Mouse (Mus musculus) MEL (cell line): Measurements from ENCODE around the gene Akr1cl. TPM values are rescaled to one million over a fixed set of nuclear protein-coding genes. Genes with fewer than 3 reads are reported as not detected.

Source experiments
- DNase-seq: peaks from one replicate; pipeline ENCODE4 v3.0.0; 2011; ENCODE audit warnings: low read depth, low spot score
- H3K27ac ChIP-seq: 2 replicates; pipeline ENCODE4 v1.5.1; 2012; ENCODE audit warnings: low read depth, mild to moderate bottlenecking, control low read depth, low read length, moderate library complexity; ENCODE audit not compliant: control insufficient read depth
- H3K27me3 ChIP-seq, 2 experiments: fragments of 150-350 bp in 1 of 2; sonication (generic) in 1 of 2; 2 replicates each; pipeline ENCODE4 v1.6.1; 2012; ENCODE audit warnings: low read length in 2 of 2, mild to moderate bottlenecking in 2 of 2, improper control_type of control experiment in 1 of 2, moderate library complexity in 1 of 2; ENCODE audit not compliant: insufficient read depth in 2 of 2, control insufficient read depth in 1 of 2
- H3K36me3 ChIP-seq, 2 experiments: 2 replicates each; pipeline ENCODE4 v1.6.1; 2012 to 2014; ENCODE audit warnings: low read length in 2 of 2, improper control_type of control experiment in 1 of 2, inconsistent platforms in 1 of 2, mild to moderate bottlenecking in 1 of 2; ENCODE audit not compliant: insufficient read depth in 2 of 2, control insufficient read depth in 1 of 2
- H3K4me1 ChIP-seq, 2 experiments: fragments of 150-350 bp in 1 of 2; sonication (generic) in 1 of 2; 2 replicates each; pipeline ENCODE4 v1.6.1; 2012; ENCODE audit warnings: low read length in 2 of 2, improper control_type of control experiment in 1 of 2, mild to moderate bottlenecking in 1 of 2; ENCODE audit not compliant: insufficient read depth in 2 of 2, control insufficient read depth in 1 of 2
- H3K4me3 ChIP-seq, 2 experiments: fragments of 150-350 bp in 1 of 2; sonication (generic) in 1 of 2; 2 replicates each; pipeline ENCODE4 v1.5.1; 2012; ENCODE audit warnings: low read depth in 2 of 2, low read length in 2 of 2, mild to moderate bottlenecking in 2 of 2, moderate library complexity in 2 of 2, control low read depth in 1 of 2, improper control_type of control experiment in 1 of 2; ENCODE audit not compliant: control insufficient read depth in 1 of 2, insufficient read depth in 1 of 2
- H3K79me2 ChIP-seq: 2 replicates; pipeline ENCODE4 v1.6.1; 2012; ENCODE audit warnings: mild to moderate bottlenecking, low read length, moderate library complexity; ENCODE audit not compliant: control insufficient read depth, poor library complexity, insufficient read depth
- H3K9ac ChIP-seq: 2 replicates; pipeline ENCODE4 v1.6.1; 2012; ENCODE audit warnings: low read depth, mild to moderate bottlenecking, control low read depth, low read length, moderate library complexity; ENCODE audit not compliant: control insufficient read depth, poor library complexity, severe bottlenecking
- H3K9me3 ChIP-seq: fragments of 150-350 bp; sonication (generic); replicated peaks from 2 replicates; pipeline ENCODE4 v1.6.1; 2012; ENCODE audit warnings: mild to moderate bottlenecking, low read length, improper control_type of control experiment, moderate library complexity; ENCODE audit not compliant: insufficient read depth
- BHLHE40 ChIP-seq: IDR thresholded peaks from 2 replicates; pipeline ENCODE4 v1.6.1; 2012; ENCODE audit warnings: low read depth, mild to moderate bottlenecking, inconsistent platforms, low read length, improper control_type of control experiment, borderline replicate concordance
- CHD1 ChIP-seq: IDR thresholded peaks from 2 replicates; pipeline ENCODE4 v1.6.1; 2012; ENCODE audit warnings: low read depth, mild to moderate bottlenecking, inconsistent platforms, low read length, improper control_type of control experiment
- ELF1 ChIP-seq: IDR thresholded peaks from 2 replicates; pipeline ENCODE4 v1.6.1; 2014; ENCODE audit warnings: low read depth, mild to moderate bottlenecking, inconsistent platforms, low read length, improper control_type of control experiment, moderate library complexity
- EP300 ChIP-seq, 2 experiments: IDR thresholded peaks; 2 replicates each; pipeline ENCODE4 v1.6.1; 2011; ENCODE audit warnings: improper control_type of control experiment in 2 of 2, low read length in 2 of 2, low read depth in 1 of 2, mild to moderate bottlenecking in 1 of 2
- ETS1 ChIP-seq: IDR thresholded peaks from 2 replicates; pipeline ENCODE4 v1.6.1; 2012; ENCODE audit warnings: low read depth, mild to moderate bottlenecking, inconsistent platforms, low read length, improper control_type of control experiment, moderate library complexity
- JUND ChIP-seq: IDR thresholded peaks from 2 replicates; pipeline ENCODE4 v1.6.1; 2011; ENCODE audit warnings: low read depth, mild to moderate bottlenecking, improper control_type of control experiment, low read length
- KAT2A ChIP-seq: conservative IDR thresholded peaks from 2 replicates; pipeline ENCODE4 v1.6.1; 2012; ENCODE audit warnings: low read depth, low read length, improper control_type of control experiment, inconsistent platforms
- MAFK ChIP-seq: IDR thresholded peaks from 2 replicates; pipeline ENCODE4 v1.6.1; 2011; ENCODE audit warnings: low read depth, mild to moderate bottlenecking, low read length, improper control_type of control experiment, borderline replicate concordance
- MAX ChIP-seq: IDR thresholded peaks from 2 replicates; pipeline ENCODE4 v1.6.1; 2011; ENCODE audit warnings: low read length, improper control_type of control experiment
- MAZ ChIP-seq: IDR thresholded peaks from 2 replicates; pipeline ENCODE4 v1.6.1; 2012; ENCODE audit warnings: low read depth, mild to moderate bottlenecking, inconsistent platforms, low read length, improper control_type of control experiment
- MXI1 ChIP-seq: IDR thresholded peaks from 2 replicates; pipeline ENCODE4 v1.6.1; 2011; ENCODE audit warnings: mild to moderate bottlenecking, low read depth, low read length, improper control_type of control experiment
- MYB ChIP-seq: IDR thresholded peaks from 2 replicates; pipeline ENCODE4 v1.6.1; 2011; ENCODE audit warnings: mild to moderate bottlenecking, low read depth, low read length, improper control_type of control experiment
- MYC ChIP-seq: IDR thresholded peaks from 2 replicates; pipeline ENCODE4 v1.6.1; 2011; ENCODE audit warnings: low read depth, mild to moderate bottlenecking, low read length, improper control_type of control experiment, moderate library complexity
- NELFE ChIP-seq: IDR thresholded peaks from 2 replicates; pipeline ENCODE4 v1.6.1; 2011; ENCODE audit warnings: low read depth, low read length, improper control_type of control experiment
- NRF1 ChIP-seq: IDR thresholded peaks from 2 replicates; pipeline ENCODE4 v1.6.1; 2014; ENCODE audit warnings: low read depth, mild to moderate bottlenecking, inconsistent platforms, low read length, improper control_type of control experiment, moderate library complexity; ENCODE audit not compliant: poor library complexity, insufficient read depth, severe bottlenecking
- POLR2A ChIP-seq, 2 experiments: IDR thresholded peaks; 2 replicates each; pipeline ENCODE4 v1.6.1; 2011 to 2012; ENCODE audit warnings: low read length in 2 of 2, mild to moderate bottlenecking in 2 of 2, control low read depth in 1 of 2, improper control_type of control experiment in 1 of 2, low read depth in 1 of 2, moderate library complexity in 1 of 2; ENCODE audit not compliant: control insufficient read depth in 1 of 2, insufficient read depth in 1 of 2, poor library complexity in 1 of 2
- POLR2AphosphoS2 ChIP-seq: IDR thresholded peaks from 2 replicates; pipeline ENCODE4 v1.6.1; 2011; ENCODE audit warnings: low read length, improper control_type of control experiment
- POLR2AphosphoS5 ChIP-seq: IDR thresholded peaks from 2 replicates; pipeline ENCODE4 v1.6.1; 2012; ENCODE audit warnings: low read depth, borderline replicate concordance, mild to moderate bottlenecking, inconsistent platforms, low read length, moderate library complexity, mixed read lengths
- RAD21 ChIP-seq: IDR thresholded peaks from 2 replicates; pipeline ENCODE4 v1.6.1; 2011; ENCODE audit warnings: mild to moderate bottlenecking, low read depth, low read length, improper control_type of control experiment
- RCOR1 ChIP-seq: IDR thresholded peaks from 2 replicates; pipeline ENCODE4 v1.6.1; 2012; ENCODE audit warnings: low read depth, mild to moderate bottlenecking, inconsistent platforms, low read length, improper control_type of control experiment
- TAL1 ChIP-seq: IDR thresholded peaks from 2 replicates; pipeline ENCODE4 v1.6.1; 2012; ENCODE audit warnings: mild to moderate bottlenecking, inconsistent platforms, low read length, moderate library complexity, mixed read lengths
- USF1 ChIP-seq: IDR thresholded peaks from 2 replicates; pipeline ENCODE4 v1.6.1; 2014; ENCODE audit warnings: low read depth, mild to moderate bottlenecking, inconsistent platforms, low read length, improper control_type of control experiment, moderate library complexity
- ZMIZ1 ChIP-seq: IDR thresholded peaks from 2 replicates; pipeline ENCODE4 v1.6.1; 2012; ENCODE audit warnings: low read depth, mild to moderate bottlenecking, inconsistent platforms, low read length, improper control_type of control experiment, moderate library complexity
- polyA plus RNA-seq, 2 experiments: library from polyadenylated mRNA; stranded (reverse) in 1 of 2; unstranded in 1 of 2; fragments of >175 nt in 1 of 2; fragments of >200 nt in 1 of 2; gene quantifications; 2 replicates each; pipeline versions ENCODE4 v1.2.1 to v1.2.4; 2012; ENCODE audit warnings: low replicate concordance in 2 of 2, low read depth in 1 of 2; ENCODE audit not compliant: insufficient read length in 2 of 2, insufficient read depth in 1 of 2, missing spikeins in 1 of 2
- total RNA-seq: library from RNA; depleted of rRNA; stranded (reverse); fragments of 300-350 nt; gene quantifications from 2 replicates; pipeline ENCODE4 v1.2.3, GENCODE M21; 2012

Gene Akr1cl
- total and polyA plus RNA-seq, 3 experiments, result not detected

- DNase-seq, result no peak
- Histone ChIP-seq H3K36me3 (no peaks in the 10 kb centered on the region), H3K27me3 (peaks cover 2 to 3% of the 10 kb centered on the region in 2 experiments; a peak in 1 of 4 replicates), H3K27ac (no peak overlapping the region), H3K4me3 (no peak overlapping the region), H3K4me1 (no peaks in the 10 kb centered on the region), H3K9me3 (no peaks in the 10 kb centered on the region), H3K9ac (no peak overlapping the region), H3K79me2 (no peaks in the 10 kb centered on the region)
- TF ChIP-seq POLR2AphosphoS5 (no peak), TAL1 (no peak), EP300 (IDR thresholded peaks at IDR 0.05; ENCODE audit: low read depth in 1 of 2, low read length in 2 of 2) (no peak), JUND (no peak), ZMIZ1 (no peak), RCOR1 (no peak), MYC (no peak), MYB (no peak), MXI1 (no peak), NRF1 (no peak), MAZ (no peak), BHLHE40 (no peak), ELF1 (no peak), MAFK (no peak), POLR2A (IDR thresholded peaks at IDR 0.05; ENCODE audit: control insufficient read depth in 1 of 2, insufficient read depth in 1 of 2, low read depth in 1 of 2, low read length in 2 of 2, poor library complexity in 1 of 2) (no peak), USF1 (no peak), POLR2AphosphoS2 (no peak), CHD1 (no peak)
Observed at GRCm38 (mm10) chr1:65028206-65028605, 4.4 kb downstream of the Akr1cl start.

GRCm38 (mm10) chr1:65012726-65013125, 19.8 kb downstream of the Akr1cl start:
- H3K36me3 ChIP-seq, result no peaks in the 10 kb centered on the region
- H3K9ac ChIP-seq, result no peak overlapping the region
- no peak for TF ChIP-seq RAD21
- no peak for TF ChIP-seq ETS1
- TF ChIP-seq MAX, result no peak
- no peak for TF ChIP-seq MYB
- no peak for TF ChIP-seq POLR2A (IDR thresholded peaks at IDR 0.05; ENCODE audit: control insufficient read depth in 1 of 2, insufficient read depth in 1 of 2, low read depth in 1 of 2, low read length in 2 of 2, poor library complexity in 1 of 2)
- no peak for TF ChIP-seq ELF1
- no peak for TF ChIP-seq KAT2A
- TF ChIP-seq MAZ, result no peak
- no peak for TF ChIP-seq ZMIZ1
- TF ChIP-seq NRF1, result no peak
- TF ChIP-seq NELFE, result no peak

More at GRCm38 (mm10) chr1:65012726-65013125, 19.8 kb downstream of the Akr1cl start:
- no peak for DNase-seq
- Histone ChIP-seq H3K27ac (no peak overlapping the region), H3K4me1 (no peaks in the 10 kb centered on the region), H3K27me3 (no peaks in the 10 kb centered on the region; a peak in 1 of 4 replicates), H3K9me3 (no peaks in the 10 kb centered on the region), H3K79me2 (no peaks in the 10 kb centered on the region), H3K4me3 (no peak overlapping the region)
